Mouse (Mus musculus) megakaryocyte, embryonic 14.5 days (primary cell): ENCODE measurements around the gene Olfr1392.

ENCODE experiments used
- FLI1 ChIP-seq: IDR thresholded peaks from 2 replicates; pipeline ENCODE4 v1.6.1; 2012; ENCODE audit warnings: low read length, inconsistent platforms, mixed read lengths
- GATA1 ChIP-seq: IDR thresholded peaks from 3 replicates; pipeline ENCODE4 v1.6.1; 2012; ENCODE audit warnings: mixed read lengths, low read length, inconsistent platforms, borderline replicate concordance

DNA sequence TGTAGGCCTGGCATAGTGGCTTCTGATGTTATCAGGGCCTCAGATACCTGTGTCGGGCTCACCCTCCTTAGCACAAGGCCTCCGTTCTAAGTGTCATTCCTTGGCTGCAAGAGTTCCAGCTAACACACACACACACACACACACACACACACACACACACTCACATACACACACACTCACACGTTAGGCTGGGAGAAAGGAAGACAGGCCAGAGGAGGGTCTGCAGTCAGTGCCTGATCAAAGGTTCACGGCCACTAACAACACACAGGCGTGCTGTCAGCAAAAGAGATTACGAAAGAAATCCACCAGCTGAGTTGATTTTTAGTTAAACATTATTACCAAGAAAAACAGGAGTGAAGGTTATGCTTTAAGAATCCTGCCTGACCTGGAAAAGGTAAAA, 18.4 kb upstream of the Olfr1392 start:
- TF ChIP-seq GATA1 (no peak), FLI1 (no peak)
